Mouse (Mus musculus): ENCODE measurements around the gene Gm28710. TPM values are rescaled to one million over a fixed set of nuclear protein-coding genes. Genes with fewer than 3 reads are reported as not detected.

Gene Gm28710
- not detected in 2 replicates for polyA plus RNA-seq (2012; rRNA removed)

GRCm38 (mm10) chr5:16791243-16791860 lies at the start of gene Gm28710:
Gm28710 (plus strand) TSS chr5:16791810.

Other genes starting within 250 kb of the Gm28710 start
- gene Hgf, start 238.3 kb upstream of the Gm28710 start, polyA plus RNA-seq (2012; rRNA removed): 1.4 and 1.7 TPM in 2 replicates